Mouse (Mus musculus) embryo, embryonic 10 days (tissue): ENCODE results near the gene Myl6b.

Experiments used
- DNase-seq: peaks from one replicate; pipeline ENCODE4 v3.0.0-alpha.2; 2015; ENCODE audit warnings: low spot score

Gene Myl6b

DNA sequence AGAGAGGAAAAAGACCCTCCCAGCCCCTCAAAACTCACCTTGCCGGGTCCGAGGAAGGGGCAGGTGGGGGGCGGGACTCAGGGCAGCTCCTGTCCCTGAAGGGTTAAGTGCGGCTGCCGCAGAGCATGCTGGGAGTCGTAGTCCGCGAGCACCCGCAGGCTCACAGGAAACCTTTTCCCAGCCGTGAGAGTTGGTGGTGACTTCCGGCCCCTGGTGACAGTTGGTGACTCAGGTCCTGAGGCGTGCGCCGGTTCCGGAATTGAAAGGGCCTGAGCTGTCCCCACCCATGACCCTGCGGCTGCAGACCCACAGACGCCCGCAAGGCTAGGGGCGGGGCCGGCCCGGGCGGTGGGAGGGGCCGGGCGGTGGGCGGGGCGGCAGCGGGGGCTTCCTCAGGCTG, at the start of gene Myl6b:
TSS of gene Myl6b (minus strand) at position 96 of the 400 bp plus-strand sequence.
- DNase-seq: peak; percentile 97

DNA sequence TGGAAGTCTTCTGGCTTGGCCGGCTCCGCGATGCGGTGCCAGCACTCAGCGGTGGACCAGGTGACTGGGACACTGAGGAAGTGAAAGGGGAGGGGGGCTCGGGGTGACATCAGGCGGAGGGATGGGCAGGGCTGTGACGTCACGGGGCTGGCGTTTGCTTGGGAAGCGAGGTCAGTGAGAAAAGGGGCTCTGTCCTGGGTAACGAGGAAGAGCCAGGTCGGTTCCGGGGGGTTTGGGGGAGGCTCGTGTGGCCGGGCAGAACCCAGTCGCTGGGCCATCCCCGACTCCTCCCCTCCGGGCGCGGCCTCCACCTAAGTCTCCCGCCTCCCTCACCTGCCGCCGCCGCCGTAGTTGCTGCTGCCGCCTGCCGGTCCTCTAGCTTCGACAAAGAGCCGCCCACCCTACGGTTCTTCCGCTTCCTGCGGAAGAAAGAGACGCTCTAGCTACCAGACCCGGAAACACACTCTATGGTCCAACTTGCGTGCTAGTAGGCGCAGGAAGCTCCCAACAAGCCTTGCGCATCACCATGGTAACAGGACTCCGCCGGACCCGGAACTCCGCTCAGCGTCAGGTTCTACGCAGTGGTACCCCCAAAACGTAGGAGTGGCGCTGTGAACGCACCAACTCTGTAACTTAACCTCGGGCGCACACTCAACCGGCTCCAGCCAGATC, 49.0 kb upstream of the Myl6b start, which contains the start of gene Zc3h10:
TSS of gene Zc3h10 (minus strand) at position 414 of the 672 bp plus-strand sequence.
- DNase-seq: peak; percentile 98

DNA sequence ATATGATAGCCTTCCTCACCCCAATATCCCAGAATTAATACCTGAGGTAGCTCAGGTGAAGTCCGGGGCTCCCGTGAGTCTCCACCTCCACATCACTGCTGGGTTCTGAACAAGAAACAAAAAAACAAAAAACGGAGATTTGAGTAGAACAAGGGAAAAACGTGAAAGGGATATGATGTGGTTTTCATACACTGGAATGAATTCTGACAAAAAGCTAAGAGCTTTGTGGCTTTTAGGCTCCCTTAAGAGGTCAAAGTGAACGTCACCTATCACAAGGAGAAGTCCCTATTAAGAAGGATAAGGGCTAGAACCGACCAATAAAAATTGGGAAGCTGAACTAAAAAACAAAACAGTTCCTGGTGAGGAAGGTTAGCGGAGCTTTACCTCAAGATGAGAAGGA, 48.3 kb upstream of the Myl6b start:
- DNase-seq: no peak

DNA sequence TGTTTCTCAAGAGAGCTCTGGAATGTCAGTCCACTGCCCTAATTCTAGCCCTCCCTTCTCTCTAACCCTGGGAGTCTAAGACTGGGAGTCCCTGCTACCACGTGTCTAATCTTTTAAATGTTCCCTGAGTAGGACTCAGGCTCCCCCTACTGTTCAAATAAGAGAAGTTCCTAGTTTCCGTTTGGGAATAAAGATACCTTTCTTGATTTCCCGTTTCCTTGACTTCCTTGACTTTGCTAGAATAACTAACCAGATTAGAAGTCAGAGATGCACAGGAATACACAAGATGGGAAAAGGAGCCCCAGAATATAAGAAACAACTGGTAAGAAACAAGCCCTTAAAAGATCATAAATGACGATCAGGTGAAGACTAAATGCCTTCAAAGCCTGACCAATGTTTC, 47.9 kb upstream of the Myl6b start:
- DNase-seq: peak; percentile 82

DNA sequence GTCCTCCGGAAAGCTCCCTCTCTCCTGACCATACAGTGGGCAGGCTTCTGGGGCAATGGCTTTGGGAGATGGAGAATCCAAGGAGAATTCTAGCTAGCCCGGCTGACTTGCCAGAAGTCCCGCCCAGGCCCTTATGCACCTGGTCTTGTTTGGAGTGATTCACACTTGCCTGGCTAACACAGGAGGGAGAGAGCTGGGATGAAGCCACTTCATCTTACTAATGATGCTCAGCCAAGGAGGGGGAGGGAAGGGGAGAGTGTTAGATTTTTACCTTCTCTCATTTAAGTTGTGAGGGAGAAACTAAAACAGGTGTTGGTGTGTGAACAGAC, 47.0 kb upstream of the Myl6b start:
- no peak for DNase-seq

DNA sequence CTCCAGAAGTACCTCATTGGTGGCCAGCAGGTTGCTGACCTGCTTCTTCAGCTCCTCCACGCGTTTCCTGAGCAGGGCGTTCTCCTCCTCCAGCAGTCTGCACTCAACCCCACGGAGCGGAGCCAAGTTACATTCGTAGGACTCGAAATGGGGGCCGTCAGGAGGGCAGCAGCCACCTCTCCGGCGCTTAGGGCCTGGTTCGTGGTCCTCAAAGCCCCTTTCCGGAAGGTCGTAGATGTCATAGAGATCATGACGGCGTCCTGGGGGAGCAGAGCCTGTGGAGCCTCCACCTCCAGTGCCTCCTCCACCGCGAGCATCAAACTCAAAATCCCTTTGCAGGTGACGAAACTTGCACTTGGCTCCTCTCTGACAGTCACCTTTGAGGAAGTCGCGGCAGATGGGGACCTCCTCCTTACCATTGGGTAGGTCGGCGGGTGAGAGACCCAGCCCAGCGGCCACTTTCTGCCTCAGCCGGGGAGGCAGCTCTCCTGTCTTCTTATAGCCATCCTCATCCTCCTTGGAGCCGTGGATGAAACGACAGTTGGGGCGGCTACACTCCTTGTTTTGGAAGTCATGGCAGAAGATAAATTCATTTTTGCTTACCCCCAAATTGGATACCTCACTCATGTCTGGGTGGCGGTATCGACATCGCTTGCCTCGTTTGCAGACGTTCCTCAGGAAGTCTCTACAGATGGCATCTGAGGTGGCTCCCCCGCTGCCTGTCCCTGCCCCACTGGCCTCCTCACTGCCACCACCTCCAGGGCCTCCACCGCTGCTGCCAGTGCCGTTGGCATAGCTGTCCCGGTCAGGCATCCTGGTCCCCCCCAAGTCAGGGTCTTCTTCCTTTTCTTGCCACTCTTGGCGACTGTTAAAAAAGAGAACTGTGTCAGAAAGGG, 46.4 kb upstream of the Myl6b start:
- DNase-seq: no peak

DNA sequence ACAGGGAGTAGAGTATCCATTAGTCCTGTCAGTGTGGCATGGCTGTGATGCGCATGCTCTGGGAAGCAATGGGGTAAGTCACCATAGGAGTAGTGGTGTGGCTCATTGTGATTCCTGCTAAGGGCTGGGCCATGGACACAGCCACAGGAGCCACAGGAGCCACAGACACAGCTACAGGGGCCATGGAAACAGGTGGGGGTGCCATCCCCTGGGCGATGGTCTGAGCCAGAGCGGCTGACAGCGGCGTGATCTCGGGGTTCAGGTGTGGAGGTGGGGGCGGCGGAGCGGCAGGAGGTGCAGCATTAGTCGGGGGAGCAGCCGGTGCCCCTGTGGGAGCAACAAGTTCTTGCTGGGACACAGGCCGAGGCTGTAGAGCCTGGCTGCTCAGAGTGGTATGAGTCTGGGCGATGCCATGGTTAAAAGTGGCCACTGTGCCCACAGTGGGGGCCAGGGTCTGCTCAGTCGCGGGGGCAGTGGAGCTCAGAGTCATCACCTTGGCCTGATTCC, 45.7 kb upstream of the Myl6b start:
- DNase-seq: no peak

DNA sequence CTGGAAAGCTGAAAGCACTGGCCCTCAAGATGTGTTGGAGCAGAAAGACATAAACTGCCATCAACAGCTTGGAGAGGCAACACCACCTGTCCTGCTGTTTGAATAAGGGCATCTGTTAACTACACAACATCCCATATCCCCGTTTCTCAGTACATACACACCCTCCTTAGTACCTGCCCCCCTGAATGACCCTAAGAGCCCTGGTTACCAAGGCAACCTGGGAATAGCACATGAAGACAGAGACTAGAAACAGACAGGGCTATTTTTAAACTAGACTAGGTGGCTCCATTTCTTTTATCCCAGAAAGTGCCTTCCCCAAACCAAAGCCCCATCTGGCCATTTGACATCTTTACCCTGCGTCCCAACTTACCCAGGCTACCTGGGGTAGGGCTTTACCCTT, 44.6 kb upstream of the Myl6b start:
- DNase-seq: no peak

DNA sequence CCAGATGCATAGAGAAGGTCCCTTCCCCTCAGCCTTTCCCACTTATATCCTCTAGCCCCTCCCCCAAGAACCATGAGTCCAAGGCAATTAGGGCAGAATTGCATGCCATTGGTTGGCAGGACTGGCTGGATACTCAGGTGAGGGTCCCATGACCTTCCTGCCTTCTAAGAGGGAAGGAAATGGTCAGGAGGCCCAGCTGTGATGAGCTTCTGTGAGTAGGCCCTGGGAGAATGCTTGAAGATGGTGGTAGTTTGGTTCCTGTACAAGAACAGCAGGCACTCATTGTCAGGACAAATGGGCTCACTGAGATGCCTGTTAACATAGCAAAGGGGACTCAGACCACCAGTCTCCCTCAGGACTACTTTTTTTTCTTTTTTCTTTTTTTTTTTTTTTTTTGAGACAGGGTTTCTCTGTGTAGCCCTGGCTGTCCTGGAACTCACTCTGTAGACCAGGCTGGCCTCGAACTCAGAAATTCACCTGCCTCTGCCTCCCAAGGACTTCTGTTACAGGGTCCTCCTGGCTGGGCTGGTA, 39.9 kb upstream of the Myl6b start:
- no peak for DNase-seq

DNA sequence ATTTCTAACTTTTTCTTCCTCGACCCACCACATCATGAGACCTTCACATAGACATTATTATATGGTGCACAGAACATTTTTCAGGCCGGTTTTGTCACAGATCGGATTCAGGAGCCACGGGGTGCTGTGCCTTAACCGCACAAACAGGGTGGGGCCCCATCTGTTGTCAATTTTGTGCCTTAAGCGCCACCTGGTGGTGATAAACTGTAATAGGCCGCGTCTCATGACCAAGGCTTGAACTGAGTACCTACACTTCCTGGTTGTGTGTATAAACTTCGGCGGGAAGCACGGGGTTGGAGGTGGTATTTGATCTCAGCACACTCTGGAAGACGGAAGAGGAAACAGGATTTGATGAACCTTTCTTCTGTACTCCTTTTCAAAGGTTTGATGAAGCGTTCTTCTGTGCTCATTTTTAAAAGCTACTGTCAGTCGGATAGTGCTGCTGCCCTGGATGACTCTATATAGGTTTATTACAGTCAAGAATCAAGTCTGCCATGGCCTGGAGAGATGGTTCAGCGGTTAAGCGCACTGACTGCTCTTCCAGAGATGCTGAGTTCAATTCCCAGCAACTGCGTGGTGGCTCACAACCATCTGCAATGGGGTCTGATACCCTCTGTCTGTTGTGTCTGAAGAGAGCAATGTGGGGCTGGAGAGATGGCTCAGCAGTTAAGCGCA, 37.9 kb upstream of the Myl6b start:
- DNase-seq: peak; percentile 94

DNA sequence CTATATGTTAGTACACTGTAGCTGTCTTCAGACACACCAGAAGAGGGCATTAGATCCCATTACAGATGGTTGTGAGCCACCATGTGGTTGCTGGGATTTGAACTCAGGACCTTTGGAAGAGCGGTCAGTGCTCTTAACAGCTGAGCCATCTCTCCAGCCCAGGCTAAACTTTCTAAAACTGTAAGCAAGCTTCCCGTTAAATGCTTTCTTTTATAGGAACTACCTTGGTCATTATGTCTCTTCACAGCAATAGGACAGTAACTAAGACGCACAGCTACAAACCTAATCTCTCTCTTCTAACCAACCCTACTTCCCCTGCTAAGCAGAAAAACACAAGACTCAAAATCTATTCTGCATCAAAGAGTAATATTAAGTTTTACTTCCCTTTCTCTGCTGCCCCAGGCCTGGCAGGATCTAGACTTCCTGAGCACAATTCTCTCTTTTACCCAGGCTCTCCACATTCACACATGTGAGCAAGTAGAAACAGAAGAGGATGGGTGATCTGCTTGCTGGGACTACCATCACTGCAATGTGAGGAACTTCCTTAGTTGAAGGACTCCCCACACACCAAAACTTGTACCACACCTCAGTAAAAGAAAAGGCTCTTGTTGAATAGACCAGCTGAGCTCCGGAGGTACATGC, 37.3 kb upstream of the Myl6b start:
- no peak for DNase-seq

DNA sequence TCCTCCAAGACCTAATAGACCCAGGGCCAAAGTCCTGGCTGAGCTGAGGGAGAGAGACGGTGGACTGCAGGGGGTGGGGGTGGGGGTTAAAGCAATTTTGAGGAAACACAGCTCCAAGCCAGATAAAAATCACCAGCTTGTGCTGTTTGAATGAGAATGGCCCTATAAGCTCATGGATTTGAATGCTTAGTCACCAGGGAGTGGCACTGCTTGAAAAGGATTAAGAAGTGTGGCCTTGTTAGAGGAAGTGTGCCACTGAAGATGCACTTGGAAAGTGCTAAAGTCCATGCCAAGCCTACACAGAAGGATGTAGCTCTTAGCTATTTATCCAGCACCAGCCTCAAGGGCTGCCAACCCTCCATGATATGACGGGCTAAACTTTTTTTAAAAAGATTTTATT, 36.7 kb upstream of the Myl6b start:
- DNase-seq: no peak

DNA sequence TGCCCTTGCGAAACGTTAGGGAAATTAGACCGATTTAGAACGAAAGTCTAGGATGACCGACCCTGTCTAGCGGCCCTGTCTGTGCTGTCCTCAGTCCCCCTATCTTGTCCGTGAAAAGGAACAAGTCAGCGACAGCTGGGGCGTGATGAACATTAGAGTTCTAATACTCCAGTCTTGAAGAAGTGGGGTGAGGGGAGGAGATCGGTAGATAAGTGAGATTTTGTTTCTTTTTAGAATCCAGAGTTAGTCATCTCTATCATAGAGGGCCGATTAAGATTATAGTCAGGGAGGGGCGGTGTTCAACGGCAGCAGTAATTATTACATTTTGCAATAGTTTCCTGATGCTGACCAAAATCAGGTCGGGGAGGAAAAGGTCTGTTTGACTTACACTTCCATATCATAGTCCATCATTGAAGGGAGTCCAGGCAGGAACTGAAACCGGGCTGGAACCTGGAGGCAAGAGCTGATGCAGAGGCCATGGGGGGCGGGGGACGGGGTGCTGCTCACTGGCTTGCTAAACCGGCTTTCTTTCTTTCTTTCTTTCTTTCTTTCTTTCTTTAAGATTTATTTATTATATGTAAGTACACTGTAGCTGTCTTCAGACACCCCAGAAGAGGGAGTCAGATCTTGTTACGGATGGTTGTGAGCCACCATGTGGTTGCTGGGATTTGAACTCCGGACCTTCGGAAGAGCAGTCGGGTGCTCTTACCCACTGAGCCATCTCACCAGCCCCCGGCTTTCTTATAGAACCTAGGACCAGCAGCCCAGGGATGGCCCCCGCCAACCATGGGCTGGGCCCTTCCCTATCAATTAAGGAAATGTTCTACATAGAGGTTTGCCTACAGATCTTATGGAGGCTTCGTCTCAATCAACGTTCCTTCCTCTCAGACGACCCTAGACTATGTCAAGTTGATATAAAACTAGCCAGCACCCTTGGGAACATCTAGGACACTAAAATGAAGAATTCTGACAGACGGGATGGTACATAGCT, 28.2 kb upstream of the Myl6b start:
- no peak for DNase-seq

DNA sequence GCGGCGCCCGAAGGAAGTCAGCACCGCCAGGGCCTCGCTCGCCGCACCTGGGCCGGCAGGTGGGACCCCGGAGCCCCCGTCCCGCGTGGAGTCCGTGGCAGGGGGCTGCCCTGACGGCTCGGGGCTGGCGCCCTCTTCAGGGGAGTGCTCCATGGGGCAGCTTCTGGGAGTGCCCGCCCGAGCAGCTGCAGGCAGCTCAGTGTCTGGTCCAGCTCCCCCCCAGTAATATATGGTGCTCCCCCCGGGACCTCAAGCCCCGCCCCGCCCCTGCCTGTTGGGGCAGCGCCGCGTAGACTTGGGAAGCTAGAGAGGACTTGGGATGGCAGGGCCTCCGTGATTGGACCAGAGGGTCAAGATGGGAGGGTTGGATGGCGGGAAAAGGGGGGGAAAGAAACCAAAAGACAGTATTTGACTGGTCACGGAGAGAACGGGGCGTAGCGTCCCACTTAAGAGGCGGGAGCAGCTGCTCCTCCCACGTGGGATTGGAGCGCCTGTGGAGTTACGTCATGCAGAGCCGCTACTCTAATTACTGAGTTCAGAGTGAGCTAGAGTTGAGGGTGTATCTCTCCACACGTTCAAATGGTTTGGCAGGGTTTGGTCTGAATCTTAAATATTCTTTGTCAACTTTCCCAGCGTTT, 27.3 kb upstream of the Myl6b start, which contains the start of gene Esyt1:
TSS of gene Esyt1 (minus strand) at position 201 of the 638 bp plus-strand sequence.
- DNase-seq: peak; percentile 98

DNA sequence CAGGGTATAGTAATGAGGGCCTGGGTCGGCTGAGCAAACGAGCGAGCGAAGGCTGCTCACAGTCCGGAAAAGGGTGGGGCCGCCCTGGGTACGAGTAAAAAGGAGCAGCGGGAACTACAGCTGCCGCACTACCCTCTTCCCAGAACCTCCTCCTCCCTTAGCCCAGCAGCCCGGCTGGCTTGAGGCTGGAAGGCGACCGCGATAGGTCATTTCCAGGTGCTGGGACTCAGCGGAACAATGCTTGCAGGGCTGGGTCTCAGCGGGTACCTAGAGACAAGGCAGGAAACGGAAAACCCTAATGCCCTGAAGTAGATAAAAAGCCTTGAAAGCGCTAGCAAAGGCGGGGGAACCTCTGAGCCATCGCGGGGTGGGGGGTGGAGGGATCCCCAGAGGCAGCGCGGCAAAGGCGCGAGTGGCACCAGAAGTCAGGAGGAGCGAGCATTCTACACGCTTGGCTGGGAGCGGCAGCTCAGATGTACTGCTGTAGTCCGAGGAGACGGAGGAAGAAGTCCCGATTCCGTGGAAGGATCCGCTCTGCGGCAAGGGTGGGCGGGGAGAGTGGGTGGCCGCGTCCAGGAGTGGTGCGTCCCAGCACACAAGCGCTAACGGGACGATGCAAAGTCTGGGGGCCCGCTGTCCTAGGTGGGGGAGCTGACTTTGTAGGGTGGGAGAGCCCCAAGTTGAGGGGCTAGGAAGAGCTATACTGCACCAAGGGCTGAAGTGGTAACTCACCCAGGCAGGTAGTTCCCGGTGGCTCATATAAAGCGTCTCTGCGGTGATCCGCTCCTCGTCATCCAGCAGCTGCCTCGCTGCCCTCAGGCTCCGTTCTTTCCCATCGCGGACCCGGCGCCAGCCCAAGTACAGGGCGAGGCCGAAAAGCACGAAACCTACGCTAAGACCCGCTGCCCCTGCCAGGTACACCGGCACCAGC, 26.5 kb upstream of the Myl6b start:
- peak; percentile 73 for DNase-seq

DNA sequence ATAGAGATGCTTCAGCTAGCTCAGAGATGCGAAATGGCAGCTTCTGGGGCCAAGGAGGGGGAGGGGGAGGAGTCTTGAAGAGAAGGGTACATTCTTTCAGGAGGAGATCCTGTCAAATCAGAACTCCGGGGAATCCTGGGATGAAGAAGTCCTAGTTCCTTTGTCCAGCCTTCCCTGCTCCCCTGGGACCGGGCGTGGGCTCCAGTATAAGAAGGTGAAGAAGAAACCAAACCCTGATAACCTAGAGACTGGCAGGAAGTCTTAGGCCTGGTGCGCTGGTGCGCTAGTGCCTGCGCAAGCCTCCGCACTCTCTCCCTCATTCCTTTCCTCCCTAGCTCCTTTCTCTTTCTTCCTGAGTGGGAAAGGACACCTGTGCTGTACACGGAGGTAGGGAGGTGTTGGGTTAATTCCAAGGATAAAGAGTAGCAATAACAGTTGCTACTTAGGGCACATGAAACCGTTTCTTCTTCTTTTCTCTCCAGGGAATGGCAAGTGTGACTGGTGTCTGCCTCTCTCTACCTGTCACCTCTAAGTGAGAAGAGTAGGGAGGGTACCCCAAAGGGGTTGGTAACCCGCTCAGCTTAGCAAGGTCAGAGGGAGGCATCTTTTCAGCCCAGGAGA, 25.7 kb upstream of the Myl6b start:
- no peak for DNase-seq

DNA sequence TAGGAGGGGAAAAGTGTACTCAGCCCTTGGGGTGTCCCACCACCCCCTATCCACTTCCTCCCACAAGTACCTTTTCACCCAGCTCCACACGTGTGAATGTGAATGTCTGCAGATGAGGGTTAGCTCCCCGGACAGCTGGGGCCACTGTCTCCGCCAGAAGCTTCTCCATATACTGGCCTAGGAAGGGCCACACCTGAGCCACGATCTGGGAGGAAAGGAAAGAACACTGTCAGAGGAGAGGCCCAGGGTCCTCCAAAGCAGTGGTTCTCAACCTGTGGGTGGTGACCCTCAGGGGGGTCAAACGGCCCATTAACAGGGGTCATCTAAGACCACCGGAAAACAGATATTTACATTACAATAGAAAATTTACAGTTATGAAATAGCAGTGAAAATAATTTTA, 23.9 kb upstream of the Myl6b start:
- no peak for DNase-seq

DNA sequence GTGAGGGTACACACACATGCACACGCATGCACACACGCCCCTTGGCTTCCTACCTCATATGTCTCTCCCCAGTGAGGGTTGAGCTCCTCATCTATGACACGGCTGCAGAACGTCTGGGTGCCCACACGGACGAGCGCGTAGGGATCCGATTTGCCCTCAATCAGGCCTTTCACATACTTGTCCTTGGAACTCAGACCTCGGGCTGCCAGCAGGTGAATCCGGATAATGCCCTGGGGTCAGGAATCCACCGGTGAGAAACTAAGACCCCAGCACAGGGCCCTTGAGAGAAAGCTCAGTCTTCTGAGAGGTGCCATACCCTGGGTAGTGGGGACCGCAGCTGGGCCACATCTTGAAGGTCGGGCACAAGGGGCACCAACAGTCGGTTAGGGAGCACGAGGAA, 22.1 kb upstream of the Myl6b start:
- no peak for DNase-seq

DNA sequence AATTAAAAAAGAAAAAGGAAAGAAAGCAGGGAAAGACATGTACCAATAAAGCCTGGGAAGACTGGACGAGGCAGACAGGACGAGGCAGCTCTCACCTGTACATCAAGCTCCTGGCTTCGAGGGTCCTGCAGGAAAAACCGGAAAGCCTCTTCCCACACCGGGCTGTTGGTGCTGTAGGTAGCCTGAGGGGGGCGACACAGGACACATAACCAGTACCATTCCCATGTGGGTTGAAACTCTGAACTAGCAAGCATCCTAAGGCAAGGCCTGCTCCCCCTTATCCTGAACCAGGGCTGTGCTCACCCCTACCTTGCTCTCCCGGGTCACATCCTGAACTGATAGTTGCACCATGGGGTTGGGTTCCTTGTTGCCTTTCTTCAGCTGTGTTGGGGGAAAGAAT, 20.3 kb upstream of the Myl6b start:
- DNase-seq: peak; percentile 44
